Mouse (Mus musculus): ENCODE data around the gene Smg5. TPM values are rescaled to one million over a fixed set of nuclear protein-coding genes. Genes with fewer than 3 reads are reported as not detected.

Smg5 gene
- polyA plus RNA-seq, 1 experiment from 2014 or later, result 63.1 TPM

GRCm38 (mm10) chr3:88331282-88331681 is 4.8 kb upstream of the Smg5 start:
- Histone ChIP-seq H3K4me3 (replicated peaks) (no peak overlapping the region), H3K27me3 (no peaks in the 10 kb centered on the region), H3K36me3 (peaks cover 33% of the 10 kb centered on the region), H3K27ac (no peak overlapping the region), H3K9ac (no peak overlapping the region), H3K4me2 (no peak overlapping the region), H3K4me1 (peaks cover 23% of the 10 kb centered on the region), H3K9me3 (replicated peaks) (no peaks in the 10 kb centered on the region)
- no peak for ATAC-seq (replicated peaks; ENCODE audit: low FRiP score)
- WGBS, result 33% methylated on average over 2 of the region's 2 CpGs

- 43% methylated on average over 12 of the region's 12 CpGs for WGBS
- peaks cover 39% of the 10 kb centered on the region for H3K4me1 ChIP-seq
- no peaks in the 10 kb centered on the region for H3K9me3 ChIP-seq (replicated peaks)
- no peaks in the 10 kb centered on the region for H3K27me3 ChIP-seq
- H3K4me3 ChIP-seq (replicated peaks), result peak overlapping the region; percentile 81
- H3K4me2 ChIP-seq, result peak overlapping the region; percentile 65
- peaks cover 13% of the 10 kb centered on the region for H3K36me3 ChIP-seq
- ATAC-seq (replicated peaks; ENCODE audit: low FRiP score), result no peak
- H3K9ac ChIP-seq, result 0 out of 2 replicates have a peak overlapping the region, but pooled peaks have one; percentile 14
- peak overlapping the region; percentile 96 for H3K27ac ChIP-seq
Observed at GRCm38 (mm10) chr3:88334029-88334658, 1.9 kb upstream of the Smg5 start.

DNA sequence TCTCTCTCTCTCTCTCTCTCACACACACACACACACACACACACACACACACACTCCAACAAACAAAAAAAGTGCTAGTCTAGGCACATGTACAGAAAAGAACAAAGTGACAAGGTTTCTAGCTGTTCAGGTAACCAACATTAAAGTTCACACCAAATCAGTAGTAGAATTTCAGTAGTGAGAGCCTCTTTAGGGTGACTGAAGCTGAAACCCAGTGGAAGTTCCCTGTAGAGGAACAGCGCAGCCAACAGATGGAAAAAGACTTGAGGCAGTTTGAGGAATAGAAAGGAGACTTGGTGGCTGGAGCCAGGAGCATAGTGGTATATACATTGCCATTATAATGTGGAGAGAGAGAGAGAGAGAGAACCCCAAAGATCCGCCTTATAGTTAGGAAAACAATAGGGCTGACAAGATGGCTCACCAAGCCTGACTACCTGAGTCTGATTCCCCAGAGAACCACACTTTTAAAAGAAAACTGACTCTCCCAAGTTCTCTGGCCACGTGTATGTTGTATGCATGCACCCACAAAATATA is 1.1 kb upstream of the Smg5 start:
- peaks cover 4% of the 10 kb centered on the region; the same call in 1 of the 2 replicates for H3K36me3 ChIP-seq
- H3K9ac ChIP-seq, result peak overlapping the region; percentile 95
- H3K4me3 ChIP-seq (replicated peaks), result peak overlapping the region; percentile 81
- peak overlapping the region; percentile 65 for H3K4me2 ChIP-seq
- no peaks in the 10 kb centered on the region for H3K9me3 ChIP-seq (replicated peaks)
- ATAC-seq (replicated peaks; ENCODE audit: low FRiP score), result no peak
- peaks cover 42% of the 10 kb centered on the region for H3K4me1 ChIP-seq
- H3K27ac ChIP-seq, result peak overlapping the region; percentile 96
- H3K27me3 ChIP-seq, result no peaks in the 10 kb centered on the region
- 37% methylated on average over 3 of the region's 3 CpGs for WGBS

- no peaks in the 10 kb centered on the region for H3K9me3 ChIP-seq (replicated peaks)
- under 1% methylated on average over 27 of the region's 27 CpGs for WGBS
- no peaks in the 10 kb centered on the region for H3K27me3 ChIP-seq
- 0 out of 2 replicates have a peak, but pooled peaks cover 4% of the 10 kb centered on the region for H3K36me3 ChIP-seq
- ATAC-seq (replicated peaks; ENCODE audit: low FRiP score), result peak; percentile 73
- H3K27ac ChIP-seq, result peak overlapping the region; percentile 96
- H3K4me1 ChIP-seq, result peaks cover 42% of the 10 kb centered on the region
- peak overlapping the region; percentile 65 for H3K4me2 ChIP-seq
- H3K4me3 ChIP-seq (replicated peaks), result peak overlapping the region; percentile 81
- peak overlapping the region; percentile 95 for H3K9ac ChIP-seq
Observed at GRCm38 (mm10) chr3:88335436-88336053, 515 bp upstream of the Smg5 start.

DNA sequence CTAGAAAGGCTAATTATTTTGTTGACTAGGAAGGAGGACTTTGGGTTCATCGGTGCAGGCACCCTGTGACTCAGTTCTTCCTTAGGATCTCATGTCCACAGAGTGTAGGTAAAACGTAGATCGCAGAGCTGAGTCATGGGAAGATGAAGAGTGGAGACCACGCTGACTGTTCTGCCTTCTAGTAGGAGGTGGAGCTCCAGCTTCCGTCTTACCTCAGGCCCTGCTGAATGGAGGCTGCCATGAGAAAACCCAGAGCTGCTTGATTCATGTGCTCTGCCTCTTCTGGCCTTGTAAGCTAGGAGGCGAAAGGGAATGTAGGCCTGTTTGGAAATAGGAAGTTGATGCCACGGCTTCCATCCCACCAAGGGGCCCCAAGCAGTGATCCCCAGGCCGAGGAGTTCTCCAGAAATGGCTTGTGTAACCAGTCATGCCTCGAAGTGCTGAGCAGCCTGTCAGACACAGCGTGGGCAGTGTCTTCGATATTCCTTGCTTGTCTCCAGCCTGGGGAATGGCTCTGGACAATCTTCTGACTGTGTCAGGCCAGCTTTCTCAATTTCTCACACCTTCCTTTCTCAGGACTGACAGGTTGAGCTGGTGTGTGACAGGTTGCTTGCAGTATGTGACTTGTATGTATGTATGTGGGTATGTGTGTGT is 1.4 kb downstream of the Smg5 start:
- ATAC-seq (replicated peaks; ENCODE audit: low FRiP score), result no peak
- H3K9me3 ChIP-seq (replicated peaks), result no peaks in the 10 kb centered on the region
- peak overlapping the region; percentile 81 for H3K4me3 ChIP-seq (replicated peaks)
- 70% methylated on average over 11 of the region's 11 CpGs for WGBS
- peak overlapping the region; percentile 65 for H3K4me2 ChIP-seq
- peaks cover 15% of the 10 kb centered on the region for H3K36me3 ChIP-seq
- 0 out of 2 replicates have a peak overlapping the region, but pooled peaks have one; percentile 21 for H3K9ac ChIP-seq
- no peaks in the 10 kb centered on the region for H3K27me3 ChIP-seq
- peaks cover 42% of the 10 kb centered on the region for H3K4me1 ChIP-seq
- peak overlapping the region; percentile 60; the same call in 1 of the 2 replicates for H3K27ac ChIP-seq

DNA sequence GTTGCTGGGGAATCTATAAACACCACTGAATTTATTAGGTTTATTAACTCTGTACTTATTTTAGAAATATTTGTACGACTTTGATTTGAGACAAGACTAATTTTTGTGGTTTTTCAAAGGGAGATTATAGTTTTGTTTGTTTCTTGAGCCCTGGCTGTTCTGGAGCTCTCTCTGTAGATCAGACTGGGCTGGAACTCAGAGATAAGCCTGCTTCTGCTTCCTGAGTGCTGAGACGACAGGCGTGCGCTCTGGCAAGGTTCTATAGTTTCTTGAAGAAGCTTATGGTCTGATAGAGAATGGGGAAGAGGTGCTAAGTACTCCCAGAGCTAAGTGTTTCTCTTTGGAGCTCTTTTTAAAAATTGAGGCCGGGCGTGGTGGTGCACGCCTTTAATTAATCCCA is 2.3 kb downstream of the Smg5 start:
- no peak for ATAC-seq (replicated peaks; ENCODE audit: low FRiP score)
- Histone ChIP-seq H3K4me2 (no peak overlapping the region), H3K9ac (no peak overlapping the region), H3K27ac (no peak overlapping the region), H3K4me3 (replicated peaks) (no peak overlapping the region), H3K36me3 (peaks cover 24% of the 10 kb centered on the region), H3K27me3 (no peaks in the 10 kb centered on the region), H3K4me1 (peaks cover 38% of the 10 kb centered on the region), H3K9me3 (replicated peaks) (no peaks in the 10 kb centered on the region)
- 94% methylated on average over 7 of the region's 7 CpGs for WGBS

GRCm38 (mm10) chr3:88339006-88339405 is 2.9 kb downstream of the Smg5 start:
- H3K9me3 ChIP-seq (replicated peaks), result no peaks in the 10 kb centered on the region
- peaks cover 32% of the 10 kb centered on the region for H3K4me1 ChIP-seq
- no peaks in the 10 kb centered on the region for H3K27me3 ChIP-seq
- H3K4me2 ChIP-seq, result no peak overlapping the region
- no peak overlapping the region for H3K27ac ChIP-seq
- H3K36me3 ChIP-seq, result peaks cover 30% of the 10 kb centered on the region
- H3K4me3 ChIP-seq (replicated peaks), result no peak overlapping the region
- no peak for ATAC-seq (replicated peaks; ENCODE audit: low FRiP score)
- no peak overlapping the region for H3K9ac ChIP-seq
- 73% methylated on average over 3 of the region's 3 CpGs for WGBS

GRCm38 (mm10) chr3:88350732-88351131 is 14.7 kb downstream of the Smg5 start:
- Histone ChIP-seq H3K27ac (no peak overlapping the region), H3K9me3 (replicated peaks) (no peaks in the 10 kb centered on the region), H3K27me3 (no peaks in the 10 kb centered on the region), H3K4me3 (replicated peaks) (no peak overlapping the region), H3K4me1 (no peaks in the 10 kb centered on the region), H3K9ac (no peak overlapping the region), H3K4me2 (no peak overlapping the region), H3K36me3 (peaks cover 100% of the 10 kb centered on the region)
- 85% methylated on average over 13 of the region's 13 CpGs for WGBS
- no peak for ATAC-seq (replicated peaks; ENCODE audit: low FRiP score)

DNA sequence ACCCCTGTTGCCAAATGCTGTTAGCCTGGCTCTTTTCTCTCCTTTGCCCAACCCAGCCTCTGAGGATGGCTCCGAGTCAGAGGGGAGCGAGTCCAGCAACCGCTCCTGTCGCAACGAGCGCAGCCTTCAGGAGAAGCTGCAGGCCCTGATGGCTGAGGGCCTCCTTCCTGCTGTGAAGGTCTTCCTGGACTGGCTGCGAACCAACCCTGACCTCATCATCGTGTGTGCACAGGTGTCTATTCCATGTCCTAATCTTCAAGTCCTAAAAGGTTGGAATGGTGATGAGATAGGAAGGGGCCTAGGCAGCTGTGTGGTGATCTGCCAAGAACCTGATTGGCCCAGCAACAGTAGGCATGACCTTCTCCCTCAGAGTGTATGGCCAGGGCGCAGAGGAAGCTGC is 16.8 kb downstream of the Smg5 start:
- WGBS, result 89% methylated on average over 9 of the region's 9 CpGs
- H3K9me3 ChIP-seq (replicated peaks), result no peaks in the 10 kb centered on the region
- no peak for ATAC-seq (replicated peaks; ENCODE audit: low FRiP score)

DNA sequence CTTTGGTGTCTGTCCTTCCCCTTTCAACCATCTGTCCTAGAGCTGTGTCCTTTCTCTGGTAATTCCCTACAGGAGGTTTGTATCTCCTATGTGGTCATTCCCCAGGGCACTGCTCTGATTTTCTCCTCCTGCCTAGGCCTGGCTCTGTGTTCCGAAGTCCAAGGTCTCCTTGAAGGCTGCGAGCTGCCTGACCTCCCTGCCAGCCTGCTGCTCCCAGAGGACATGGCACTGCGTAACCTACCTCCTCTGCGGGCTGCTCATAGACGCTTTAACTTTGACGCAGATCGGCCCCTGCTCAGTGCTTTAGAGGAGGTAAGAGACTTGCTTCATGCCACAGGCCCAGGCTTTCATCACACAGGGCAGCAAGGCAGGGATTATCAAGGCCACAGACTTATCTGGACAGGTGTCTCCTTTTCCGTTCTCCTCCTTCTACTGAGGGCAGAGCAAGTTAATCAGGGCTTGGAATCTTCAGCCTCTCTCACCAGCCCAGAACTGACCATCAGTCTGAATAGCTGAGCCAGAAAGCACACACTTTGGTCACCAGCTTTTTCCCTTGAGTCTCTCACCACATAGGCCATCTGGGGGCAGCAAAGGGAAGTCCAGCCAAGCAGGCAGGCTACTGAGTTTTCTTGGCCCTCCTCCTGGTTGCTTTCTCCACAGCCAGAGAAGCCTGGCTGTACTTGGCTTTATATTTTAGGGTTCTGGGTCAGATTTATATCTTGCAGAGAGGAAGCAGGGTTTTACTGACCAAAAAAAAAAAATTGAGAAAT is 18.5 kb downstream of the Smg5 start:
- H3K9me3 ChIP-seq (replicated peaks), result no peaks in the 10 kb centered on the region
- no peaks in the 10 kb centered on the region for H3K4me1 ChIP-seq
- H3K4me3 ChIP-seq (replicated peaks), result no peak overlapping the region
- WGBS, result 96% methylated on average over 8 of the region's 8 CpGs
- peaks cover 100% of the 10 kb centered on the region for H3K36me3 ChIP-seq
- no peak overlapping the region for H3K4me2 ChIP-seq
- H3K27ac ChIP-seq, result no peak overlapping the region
- no peaks in the 10 kb centered on the region for H3K27me3 ChIP-seq
- ATAC-seq (replicated peaks; ENCODE audit: low FRiP score), result no peak
- H3K9ac ChIP-seq, result no peak overlapping the region

More for the DNA sequence above, 16.8 kb downstream of the Smg5 start:
- H3K4me1 ChIP-seq, result no peaks in the 10 kb centered on the region
- H3K4me2 ChIP-seq, result no peak overlapping the region
- no peak overlapping the region for H3K4me3 ChIP-seq (replicated peaks)
- H3K27ac ChIP-seq, result no peak overlapping the region
- H3K9ac ChIP-seq, result no peak overlapping the region
- no peaks in the 10 kb centered on the region for H3K27me3 ChIP-seq
- H3K36me3 ChIP-seq, result peaks cover 100% of the 10 kb centered on the region

GRCm38 (mm10) chr3:88359584-88359983 is 23.5 kb downstream of the Smg5 start:
- H3K4me3 ChIP-seq (replicated peaks), result no peak overlapping the region
- no peak for ATAC-seq (replicated peaks; ENCODE audit: low FRiP score)
- H3K4me2 ChIP-seq, result no peak overlapping the region
- H3K4me1 ChIP-seq, result peaks cover 13% of the 10 kb centered on the region
- H3K27ac ChIP-seq, result peak overlapping the region; percentile 0; the same call in 1 of the 2 replicates
- H3K9me3 ChIP-seq (replicated peaks), result no peaks in the 10 kb centered on the region
- H3K27me3 ChIP-seq, result peaks cover 2% of the 10 kb centered on the region; the same call in 1 of the 2 replicates
- peaks cover 87% of the 10 kb centered on the region for H3K36me3 ChIP-seq
- no peak overlapping the region for H3K9ac ChIP-seq
- WGBS, result 79% methylated on average over 5 of the region's 5 CpGs
